Mouse (Mus musculus) CH12.LX (cell line): ENCODE measurements around the gene Ppp2r2d.
A peak's percentile ranks its signal among the peaks of the same experiment; 100 is the strongest.

ENCODE experiments used
- CHD2 ChIP-seq: IDR thresholded peaks from 2 replicates; pipeline ENCODE4 v1.6.1; 2011; ENCODE audit warnings: low read length, improper control_type of control experiment
- CTCF ChIP-seq, 2 experiments: IDR thresholded peaks in 1 of 2; conservative IDR thresholded peaks in 1 of 2; 2 replicates each; pipeline ENCODE4 v1.5.1; 2011 to 2012; ENCODE audit warnings: low read depth in 2 of 2, low read length in 2 of 2, improper control_type of control experiment in 1 of 2, inconsistent platforms in 1 of 2, mild to moderate bottlenecking in 1 of 2, moderate library complexity in 1 of 2
- E2F4 ChIP-seq: IDR thresholded peaks from 2 replicates; pipeline ENCODE4 v1.6.1; 2011; ENCODE audit warnings: low read depth, low read length, improper control_type of control experiment; ENCODE audit not compliant: insufficient replicate concordance
- EP300 ChIP-seq: IDR thresholded peaks from 2 replicates; pipeline ENCODE4 v1.6.1; 2011; ENCODE audit warnings: low read length, improper control_type of control experiment
- HCFC1 ChIP-seq: IDR thresholded peaks from 2 replicates; pipeline ENCODE4 v1.6.1; 2012; ENCODE audit warnings: low read depth, mild to moderate bottlenecking, inconsistent platforms, low read length, improper control_type of control experiment
- MXI1 ChIP-seq: IDR thresholded peaks from 2 replicates; pipeline ENCODE4 v1.6.1; 2011; ENCODE audit warnings: mild to moderate bottlenecking, low read depth, low read length, improper control_type of control experiment
- MYC ChIP-seq: IDR thresholded peaks from 2 replicates; pipeline ENCODE4 v1.6.1; 2011; ENCODE audit warnings: low read depth, mild to moderate bottlenecking, improper control_type of control experiment, low read length
- POLR2A ChIP-seq: IDR thresholded peaks from 2 replicates; pipeline ENCODE4 v1.6.1; 2011; ENCODE audit warnings: low read depth, mild to moderate bottlenecking, improper control_type of control experiment, low read length
- RCOR1 ChIP-seq: conservative IDR thresholded peaks from 2 replicates; pipeline ENCODE4 v1.6.1; 2012; ENCODE audit warnings: low read depth, mild to moderate bottlenecking, inconsistent platforms, low read length, improper control_type of control experiment
- SIN3A ChIP-seq: IDR thresholded peaks from 2 replicates; pipeline ENCODE4 v1.6.1; 2012; ENCODE audit warnings: low read length, improper control_type of control experiment, inconsistent platforms
- SMC3 ChIP-seq: IDR thresholded peaks from 2 replicates; pipeline ENCODE4 v1.6.1; 2011; ENCODE audit warnings: low read depth, low read length, improper control_type of control experiment
- ZNF384 ChIP-seq: IDR thresholded peaks from 2 replicates; pipeline ENCODE4 v1.6.1; 2012; ENCODE audit warnings: low read depth, low read length, improper control_type of control experiment, inconsistent platforms

GRCm38 (mm10) chr7:138907043-138907442, 61.2 kb downstream of the Ppp2r2d start:
- TF ChIP-seq SMC3 (no peak), E2F4 (no peak), RCOR1 (no peak), MXI1 (peak; percentile 71; the same call in 1 of the 2 replicates), EP300 (no peak), POLR2A (no peak), ZNF384 (no peak), CTCF (conservative IDR thresholded peaks at IDR 0.05 in 1 of 2, IDR thresholded peaks at IDR 0.05 in 1 of 2; ENCODE audit: low read depth in 2 of 2, low read length in 2 of 2) (no peak), SIN3A (peak; percentile 65; the same call in 1 of the 2 replicates), MYC (no peak), HCFC1 (no peak), CHD2 (no peak)
